Mouse (Mus musculus) spleen, adult 2 months (tissue): ENCODE data around the gene Atp2c2.

ENCODE experiments used
- CTCF ChIP-seq: fragments of 200-500 bp; IDR thresholded peaks from 2 replicates; pipeline ENCODE4 v1.5.1; 2011; ENCODE audit warnings: mild to moderate bottlenecking, inconsistent platforms; ENCODE audit not compliant: insufficient read depth, insufficient read length, insufficient replicate concordance; ENCODE audit errors: extremely low read depth
- POLR2A ChIP-seq: fragments of 200-500 bp; IDR thresholded peaks from 2 replicates; pipeline ENCODE4 v1.6.1; 2011; ENCODE audit warnings: low read depth, low read length, inconsistent platforms

GRCm38 (mm10) chr8:119698960-119699359 lies 849 bp upstream of the Atp2c2 start:
- TF ChIP-seq POLR2A (no peak), CTCF (peak; percentile 79)
